Mouse (Mus musculus): ENCODE results near the gene Palmd. TPM values are rescaled to one million over a fixed set of nuclear protein-coding genes. Genes with fewer than 3 reads are reported as not detected.

Palmd gene
- 10 to 100 TPM; 37.4 to 65.1 (median 51.8) TPM for total RNA-seq (2022)

GRCm38 (mm10) chr3:116968540-116968997 is at the start of gene Palmd:
Gene Palmd, minus strand, starts transcription at chr3:116968987.
- peak; percentile 78 for DNase-seq

- DNase-seq: no peak
These were observed 41.4 kb upstream of the Palmd start for GRCm38 (mm10) chr3:117010182-117010581.

- DNase-seq: no peak
These were observed 38.6 kb upstream of the Palmd start for GRCm38 (mm10) chr3:117007340-117007739.

GRCm38 (mm10) chr3:117006636-117007035 is 37.8 kb upstream of the Palmd start:
- DNase-seq: peak; percentile 11

GRCm38 (mm10) chr3:117003379-117003778 is 34.6 kb upstream of the Palmd start:
- no peak for DNase-seq

GRCm38 (mm10) chr3:117001686-117002485 is 33.1 kb upstream of the Palmd start:
- no peak for DNase-seq

- DNase-seq: no peak
These were observed 24.2 kb upstream of the Palmd start for GRCm38 (mm10) chr3:116993011-116993410.

- no peak for DNase-seq
These were observed 22.4 kb upstream of the Palmd start for GRCm38 (mm10) chr3:116991180-116991579.

- no peak for DNase-seq
These were observed 19.4 kb upstream of the Palmd start for GRCm38 (mm10) chr3:116988221-116988620.

GRCm38 (mm10) chr3:116986451-116986850 is 17.7 kb upstream of the Palmd start:
- no peak for DNase-seq

GRCm38 (mm10) chr3:116985741-116986140 is 17.0 kb upstream of the Palmd start:
- no peak for DNase-seq

GRCm38 (mm10) chr3:116985042-116985455 is 16.3 kb upstream of the Palmd start:
- DNase-seq: no peak

- no peak for DNase-seq
These were observed 13.2 kb upstream of the Palmd start for GRCm38 (mm10) chr3:116981811-116982575.

GRCm38 (mm10) chr3:116969786-116970185 is 999 bp upstream of the Palmd start:
- no peak for DNase-seq

- no peak for DNase-seq
These were observed 216 bp upstream of the Palmd start for GRCm38 (mm10) chr3:116969003-116969402.

- DNase-seq: no peak
These were observed 820 bp downstream of the Palmd start, which contains the start of gene 4930455H04Rik for GRCm38 (mm10) chr3:116967967-116968366. Gene 4930455H04Rik, plus strand, starts transcription at chr3:116968267.

- no peak for DNase-seq
These were observed 1.4 kb downstream of the Palmd start for GRCm38 (mm10) chr3:116967436-116967835.

- DNase-seq: peak; percentile 55
These were observed 2.0 kb downstream of the Palmd start for GRCm38 (mm10) chr3:116966800-116967199.

- peak; percentile 70 for DNase-seq
These were observed 2.6 kb downstream of the Palmd start for GRCm38 (mm10) chr3:116966225-116966624.

- DNase-seq: no peak
These were observed 4.4 kb downstream of the Palmd start for GRCm38 (mm10) chr3:116964426-116964825.

- DNase-seq: no peak
These were observed 5.6 kb downstream of the Palmd start for GRCm38 (mm10) chr3:116963213-116963612.

GRCm38 (mm10) chr3:116961354-116962142 is 7.2 kb downstream of the Palmd start:
- no peak for DNase-seq

GRCm38 (mm10) chr3:116960414-116960813 is 8.4 kb downstream of the Palmd start:
- DNase-seq: no peak

All from adrenal gland, adult 8-10 months (tissue).